Mouse (Mus musculus) testis, postnatal 14 days (tissue): ENCODE measurements around the gene Atp12a.
A peak's percentile ranks its signal among the peaks of the same experiment; 100 is the strongest.

ENCODE experiments used
- DNase-seq: peaks from one replicate; pipeline ENCODE4 v3.0.0; 2021; ENCODE audit warnings: low spot score

Atp12a gene

GRCm38 (mm10) chr14:56379336-56379735, 14.5 kb downstream of the Atp12a start:
- no peak for DNase-seq

- DNase-seq = no peak
Observed at GRCm38 (mm10) chr14:56382366-56382765, 17.5 kb downstream of the Atp12a start.

DNA sequence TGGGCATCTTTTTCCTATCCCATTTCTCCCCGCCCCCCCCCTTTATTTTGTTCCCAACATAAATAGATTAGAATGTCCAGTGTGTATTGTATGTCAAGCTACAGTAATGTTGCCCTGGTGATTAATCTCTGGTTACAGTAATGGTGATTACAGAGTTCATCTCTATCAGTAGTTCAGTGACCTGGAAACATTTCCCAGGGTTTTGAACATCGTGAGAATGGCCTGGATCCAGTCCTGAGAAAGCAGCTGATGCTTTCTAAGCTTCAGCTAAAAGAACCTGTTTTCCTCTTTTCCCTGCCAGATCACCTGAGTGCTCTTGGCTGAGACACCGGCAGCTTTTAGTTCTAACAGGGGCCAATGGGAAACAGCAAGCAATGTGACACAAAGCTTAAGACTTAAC, 25.4 kb downstream of the Atp12a start:
- DNase-seq = no peak

- no peak for DNase-seq
Observed at GRCm38 (mm10) chr14:56393704-56394312, 28.9 kb downstream of the Atp12a start.

DNA sequence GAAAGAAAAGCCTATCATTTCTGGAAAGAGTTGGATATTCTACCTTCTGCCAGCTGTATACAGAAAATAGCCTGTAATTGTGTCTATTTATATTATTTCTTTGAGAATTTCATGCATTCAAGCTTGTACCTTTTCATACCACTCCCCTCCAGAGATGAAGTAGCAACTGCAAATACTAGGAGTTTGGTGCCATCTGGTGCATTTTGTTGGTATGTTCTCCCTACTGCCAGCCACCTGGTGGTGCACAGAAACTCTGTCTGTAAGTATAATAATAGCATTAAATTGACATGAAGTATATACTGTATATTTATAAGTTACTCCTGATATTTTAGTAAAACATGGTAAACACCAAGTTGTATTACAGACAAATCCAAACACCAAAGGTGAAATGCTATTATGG, 33.1 kb downstream of the Atp12a start:
- no peak for DNase-seq

GRCm38 (mm10) chr14:56402311-56403071, 37.6 kb downstream of the Atp12a start, which contains the start of gene Rnf17:
TSS of gene Rnf17 (plus strand) at chr14:56402581.
- peak; percentile 94 for DNase-seq

DNA sequence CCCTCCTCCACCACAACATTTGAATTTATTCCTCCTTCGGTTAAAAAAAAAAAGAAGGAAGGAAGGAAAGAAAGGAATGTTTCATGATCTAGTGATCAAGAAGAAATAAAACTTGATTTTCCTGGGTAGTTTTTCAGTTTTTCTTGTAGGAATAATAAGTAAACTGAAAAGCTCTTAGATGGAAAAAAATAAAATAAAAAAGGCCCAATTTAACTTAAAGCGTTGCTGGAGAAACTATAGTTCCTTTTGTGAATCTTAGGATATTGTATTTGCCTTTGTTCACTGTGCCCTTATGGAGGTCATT, 38.2 kb downstream of the Atp12a start:
- no peak for DNase-seq
